Mouse (Mus musculus) cerebellum, adult 11-12 months (tissue): ENCODE measurements around the gene Rpl10a.
"Not testable (repeated sequence)": the region's sequence is repeated elsewhere in the genome, so short reads cannot be mapped to it uniquely, and the experiment has no call there.

Source experiments
- DNase-seq: peaks from one replicate; pipeline ENCODE4 v3.0.0; 2022

Gene Rpl10a

GRCm38 (mm10) chr17:28308297-28309195 lies 19.7 kb upstream of the Rpl10a start:
- DNase-seq = peak; percentile 68

GRCm38 (mm10) chr17:28310831-28311230 lies 17.4 kb upstream of the Rpl10a start:
- no peak for DNase-seq

GRCm38 (mm10) chr17:28311366-28312132 lies 16.7 kb upstream of the Rpl10a start:
- DNase-seq = peak; percentile 20

GRCm38 (mm10) chr17:28312232-28313211 lies 15.7 kb upstream of the Rpl10a start:
- peak; percentile 60 for DNase-seq

GRCm38 (mm10) chr17:28313212-28313879 lies 14.9 kb upstream of the Rpl10a start, which contains the start of gene Fance:
TSS of gene Fance (plus strand) at chr17:28313519.
- peak; percentile 96 for DNase-seq

GRCm38 (mm10) chr17:28313880-28314225 lies 14.4 kb upstream of the Rpl10a start:
- DNase-seq = peak; percentile 48

- DNase-seq = peak; percentile 34
Measured at GRCm38 (mm10) chr17:28315611-28316160, 12.6 kb upstream of the Rpl10a start.

GRCm38 (mm10) chr17:28316476-28316875 lies 11.8 kb upstream of the Rpl10a start:
- DNase-seq = no peak

- DNase-seq = peak; percentile 24
Measured at GRCm38 (mm10) chr17:28317091-28317490, 11.2 kb upstream of the Rpl10a start.

GRCm38 (mm10) chr17:28317725-28318124 lies 10.5 kb upstream of the Rpl10a start:
- no peak for DNase-seq

GRCm38 (mm10) chr17:28321700-28322099 lies 6.6 kb upstream of the Rpl10a start:
- no peak for DNase-seq

GRCm38 (mm10) chr17:28323786-28324185 lies 4.5 kb upstream of the Rpl10a start:
- DNase-seq = no peak

GRCm38 (mm10) chr17:28324416-28324815 lies 3.9 kb upstream of the Rpl10a start:
- not testable (repeated sequence) for DNase-seq

- peak; percentile 23 for DNase-seq
Measured at GRCm38 (mm10) chr17:28325751-28326150, 2.5 kb upstream of the Rpl10a start.

- DNase-seq = peak; percentile 25
Measured at GRCm38 (mm10) chr17:28326951-28327350, 1.3 kb upstream of the Rpl10a start.

- no peak for DNase-seq
Measured at GRCm38 (mm10) chr17:28327673-28328325, 472 bp upstream of the Rpl10a start.

- no peak for DNase-seq
Measured at GRCm38 (mm10) chr17:28328946-28329345, 675 bp downstream of the Rpl10a start.

GRCm38 (mm10) chr17:28329503-28330231 lies 1.4 kb downstream of the Rpl10a start:
- DNase-seq = peak; percentile 22

GRCm38 (mm10) chr17:28330232-28330546 lies 1.9 kb downstream of the Rpl10a start:
- DNase-seq = no peak

- DNase-seq = not testable (repeated sequence)
Measured at GRCm38 (mm10) chr17:28330590-28330989, 2.3 kb downstream of the Rpl10a start.
